Mouse (Mus musculus): ENCODE results near the gene Ntn5.

GRCm38 (mm10) chr7:45718331-45718730, 34.5 kb downstream of the Ntn5 start:
- TF ChIP-seq E2F4 (IDR thresholded peaks at IDR 0.05; ENCODE audit: insufficient replicate concordance, low read depth, low read length) (no peak), USF1 (IDR thresholded peaks at IDR 0.05; ENCODE audit: low read depth, low read length) (no peak), HCFC1 (IDR thresholded peaks at IDR 0.05; ENCODE audit: low read depth, low read length) (no peak), NRF1 (IDR thresholded peaks at IDR 0.05; ENCODE audit: low read depth, low read length) (no peak), BHLHE40 (IDR thresholded peaks at IDR 0.05; ENCODE audit: low read depth, low read length) (no peak), MYC (IDR thresholded peaks at IDR 0.05; ENCODE audit: low read depth, low read length) (no peak), POLR2A (IDR thresholded peaks at IDR 0.05; ENCODE audit: low read depth, low read length) (no peak), ZC3H11A (IDR thresholded peaks at IDR 0.05; ENCODE audit: low read depth, low read length) (no peak), CTCF (conservative IDR thresholded peaks at IDR 0.05 in 1 of 2, IDR thresholded peaks at IDR 0.05 in 1 of 2; ENCODE audit: low read depth in 2 of 2, low read length in 2 of 2) (no peak)

Measured in CH12.LX (cell line).